Mouse (Mus musculus) bone marrow macrophage, adult 2 months (primary cell): ENCODE data around the gene Oxct2a. TPM values are rescaled to one million over a fixed set of nuclear protein-coding genes. Genes with fewer than 3 reads are reported as not detected.

ENCODE experiments used
- H3K27ac ChIP-seq: 2 replicates; pipeline ENCODE4 v1.5.1; 2012; ENCODE audit warnings: low read depth, low read length; ENCODE audit not compliant: insufficient read depth
- H3K4me1 ChIP-seq: 2 replicates; pipeline ENCODE4 v1.6.1; 2012; ENCODE audit warnings: low read length; ENCODE audit not compliant: control insufficient read depth, insufficient read depth
- H3K4me3 ChIP-seq: 2 replicates; pipeline ENCODE4 v1.5.1; 2012; ENCODE audit warnings: mild to moderate bottlenecking, low read length, moderate library complexity; ENCODE audit not compliant: insufficient read depth
- CTCF ChIP-seq: IDR thresholded peaks from 2 replicates; pipeline ENCODE4 v1.5.1; 2012; ENCODE audit warnings: low read depth, mild to moderate bottlenecking, low read length, moderate library complexity
- POLR2A ChIP-seq: IDR thresholded peaks from 2 replicates; pipeline ENCODE4 v1.6.1; 2012; ENCODE audit warnings: mild to moderate bottlenecking, low read depth, low read length, borderline replicate concordance
- polyA plus RNA-seq: library from polyadenylated mRNA; stranded (reverse); fragments of >200 nt; gene quantifications from 2 replicates; pipeline ENCODE4 v1.2.4, GENCODE M21; 2012; ENCODE audit not compliant: missing spikeins, insufficient read depth, insufficient read length

Gene Oxct2a
- polyA plus RNA-seq, 1 experiment: not detected

- H3K4me1 ChIP-seq: peaks cover 7% of the 10 kb centered on the region
- H3K27ac ChIP-seq: no peak overlapping the region
- TF ChIP-seq POLR2A (no peak), CTCF (no peak)
- no peak overlapping the region for H3K4me3 ChIP-seq
These were observed 8.9 kb downstream of the Oxct2a start for GRCm38 (mm10) chr4:123314497-123314896.

GRCm38 (mm10) chr4:123313010-123313409 lies 10.4 kb downstream of the Oxct2a start:
- Histone ChIP-seq H3K4me1 (peaks cover 7% of the 10 kb centered on the region), H3K27ac (no peak overlapping the region), H3K4me3 (no peak overlapping the region)
- TF ChIP-seq CTCF (no peak), POLR2A (no peak)

GRCm38 (mm10) chr4:123311845-123312244 lies 11.6 kb downstream of the Oxct2a start:
- Histone ChIP-seq H3K27ac (no peak overlapping the region), H3K4me3 (no peak overlapping the region), H3K4me1 (peaks cover 7% of the 10 kb centered on the region)
- no peak for TF ChIP-seq POLR2A
- TF ChIP-seq CTCF: no peak

- H3K4me3 ChIP-seq: no peak overlapping the region
- no peak overlapping the region for H3K27ac ChIP-seq
- peaks cover 3% of the 10 kb centered on the region for H3K4me1 ChIP-seq
- TF ChIP-seq CTCF (no peak), POLR2A (no peak)
These were observed 15.1 kb downstream of the Oxct2a start for GRCm38 (mm10) chr4:123308292-123308691.

- Histone ChIP-seq H3K4me3 (no peak overlapping the region), H3K4me1 (no peaks in the 10 kb centered on the region), H3K27ac (no peak overlapping the region)
- no peak for TF ChIP-seq POLR2A
- TF ChIP-seq CTCF: no peak
These were observed 16.4 kb downstream of the Oxct2a start for GRCm38 (mm10) chr4:123306999-123307398.

- Histone ChIP-seq H3K27ac (no peak overlapping the region), H3K4me1 (no peaks in the 10 kb centered on the region), H3K4me3 (no peak overlapping the region)
- peak; percentile 84 for TF ChIP-seq CTCF
- no peak for TF ChIP-seq POLR2A
These were observed 17.6 kb downstream of the Oxct2a start for GRCm38 (mm10) chr4:123305789-123306188.

GRCm38 (mm10) chr4:123298980-123299670 lies 24.3 kb downstream of the Oxct2a start:
- Histone ChIP-seq H3K27ac (no peak overlapping the region), H3K4me3 (no peak overlapping the region), H3K4me1 (no peaks in the 10 kb centered on the region)
- TF ChIP-seq CTCF: no peak
- no peak for TF ChIP-seq POLR2A

- H3K4me1 ChIP-seq: no peaks in the 10 kb centered on the region
- no peak for TF ChIP-seq CTCF
- TF ChIP-seq POLR2A: no peak
These were observed 25.2 kb downstream of the Oxct2a start for GRCm38 (mm10) chr4:123298226-123298625.

GRCm38 (mm10) chr4:123297195-123297960 lies 26.1 kb downstream of the Oxct2a start:
- TF ChIP-seq CTCF (no peak), POLR2A (no peak)

More at GRCm38 (mm10) chr4:123298226-123298625, 25.2 kb downstream of the Oxct2a start:
- no peak overlapping the region for H3K4me3 ChIP-seq
- H3K27ac ChIP-seq: no peak overlapping the region

GRCm38 (mm10) chr4:123296148-123296534 lies 27.3 kb downstream of the Oxct2a start:
- H3K4me3 ChIP-seq: no peak overlapping the region
- TF ChIP-seq CTCF (no peak), POLR2A (no peak)
- no peak overlapping the region for H3K27ac ChIP-seq
- H3K4me1 ChIP-seq: no peaks in the 10 kb centered on the region

More at GRCm38 (mm10) chr4:123297195-123297960, 26.1 kb downstream of the Oxct2a start:
- H3K27ac ChIP-seq: no peak overlapping the region
- no peaks in the 10 kb centered on the region for H3K4me1 ChIP-seq
- H3K4me3 ChIP-seq: no peak overlapping the region
